Mouse (Mus musculus) CH12.LX (cell line): ENCODE results near the gene Col6a1. TPM values are rescaled to one million over a fixed set of nuclear protein-coding genes. Genes with fewer than 3 reads are reported as not detected.

Experiments used
- DNase-seq: peaks from one replicate; pipeline ENCODE4 v3.0.0-alpha.2; 2013; ENCODE audit errors: extremely low read depth
- H3K27ac ChIP-seq: 2 replicates; pipeline ENCODE4 v1.5.1; 2012; ENCODE audit warnings: low read depth, mild to moderate bottlenecking, control low read depth, moderate library complexity; ENCODE audit not compliant: insufficient read depth
- H3K27me3 ChIP-seq: replicated peaks from 2 replicates; pipeline ENCODE3; 2012; ENCODE audit warnings: inconsistent platforms
- H3K36me3 ChIP-seq, 2 experiments: replicated peaks in 1 of 2; 2 replicates each; pipeline versions ENCODE3 to v1.6.1; 2012; ENCODE audit warnings: inconsistent platforms in 1 of 2, low read length in 1 of 2, mild to moderate bottlenecking in 1 of 2, mixed read lengths in 1 of 2, moderate library complexity in 1 of 2; ENCODE audit not compliant: control insufficient read depth in 1 of 2, insufficient read depth in 1 of 2
- H3K4me1 ChIP-seq, 2 experiments: 2 replicates each; pipeline ENCODE4 v1.6.1; 2012; ENCODE audit warnings: inconsistent platforms in 1 of 2, moderate library complexity in 1 of 2; ENCODE audit not compliant: insufficient read depth in 2 of 2, control insufficient read depth in 1 of 2
- H3K4me2 ChIP-seq: 2 replicates; pipeline ENCODE4 v1.6.1; 2012; ENCODE audit warnings: low read depth, mild to moderate bottlenecking, control low read depth; ENCODE audit not compliant: poor library complexity, insufficient read depth, severe bottlenecking
- H3K4me3 ChIP-seq, 3 experiments: fragments of 150-350 bp in 1 of 3; sonication (generic) in 1 of 3; replicated peaks in 1 of 3; 2 replicates each; pipeline versions ENCODE3 to v1.5.1; 2011 to 2012; ENCODE audit warnings: low read depth in 2 of 3, low read length in 2 of 3, mild to moderate bottlenecking in 2 of 3, moderate library complexity in 2 of 3, control low read depth in 1 of 3, improper control_type of control experiment in 1 of 3, inconsistent platforms in 1 of 3, mixed read lengths in 1 of 3; ENCODE audit not compliant: poor library complexity in 1 of 3
- H3K79me2 ChIP-seq: replicated peaks from 2 replicates; pipeline ENCODE4 v1.6.1; 2012; ENCODE audit warnings: mild to moderate bottlenecking, moderate library complexity; ENCODE audit not compliant: control insufficient read depth, poor library complexity, insufficient read depth, severe bottlenecking; ENCODE audit errors: extremely low read depth
- H3K9ac ChIP-seq: 2 replicates; pipeline ENCODE4 v1.6.1; 2012; ENCODE audit warnings: low read depth, mild to moderate bottlenecking, control low read depth, moderate library complexity; ENCODE audit not compliant: insufficient read depth
- H3K9me3 ChIP-seq: replicated peaks from 2 replicates; pipeline ENCODE3; 2012; ENCODE audit warnings: low read length, inconsistent platforms, mixed read lengths
- CHD1 ChIP-seq: IDR thresholded peaks from 2 replicates; pipeline ENCODE4 v1.6.1; 2012; ENCODE audit warnings: low read depth, low read length, improper control_type of control experiment, inconsistent platforms
- CHD2 ChIP-seq: IDR thresholded peaks from 2 replicates; pipeline ENCODE4 v1.6.1; 2011; ENCODE audit warnings: low read length, improper control_type of control experiment
- CTCF ChIP-seq, 2 experiments: IDR thresholded peaks in 1 of 2; conservative IDR thresholded peaks in 1 of 2; 2 replicates each; pipeline ENCODE4 v1.5.1; 2011 to 2012; ENCODE audit warnings: low read depth in 2 of 2, low read length in 2 of 2, improper control_type of control experiment in 1 of 2, inconsistent platforms in 1 of 2, mild to moderate bottlenecking in 1 of 2, moderate library complexity in 1 of 2
- E2F4 ChIP-seq: IDR thresholded peaks from 2 replicates; pipeline ENCODE4 v1.6.1; 2011; ENCODE audit warnings: low read depth, low read length, improper control_type of control experiment; ENCODE audit not compliant: insufficient replicate concordance
- ELF1 ChIP-seq: IDR thresholded peaks from 2 replicates; pipeline ENCODE4 v1.6.1; 2014; ENCODE audit warnings: low read depth, mild to moderate bottlenecking, inconsistent platforms, low read length, improper control_type of control experiment
- EP300 ChIP-seq: IDR thresholded peaks from 2 replicates; pipeline ENCODE4 v1.6.1; 2011; ENCODE audit warnings: low read length, improper control_type of control experiment
- GABPA ChIP-seq: IDR thresholded peaks from 2 replicates; pipeline ENCODE4 v1.6.1; 2012; ENCODE audit warnings: low read depth, low read length, improper control_type of control experiment, inconsistent platforms; ENCODE audit not compliant: insufficient replicate concordance
- HCFC1 ChIP-seq: IDR thresholded peaks from 2 replicates; pipeline ENCODE4 v1.6.1; 2012; ENCODE audit warnings: low read depth, mild to moderate bottlenecking, inconsistent platforms, low read length, improper control_type of control experiment
- JUN ChIP-seq: IDR thresholded peaks from 2 replicates; pipeline ENCODE4 v1.6.1; 2011; ENCODE audit warnings: low read depth, mild to moderate bottlenecking, low read length, improper control_type of control experiment, moderate library complexity; ENCODE audit not compliant: insufficient read depth
- MYC ChIP-seq: IDR thresholded peaks from 2 replicates; pipeline ENCODE4 v1.6.1; 2011; ENCODE audit warnings: low read depth, mild to moderate bottlenecking, improper control_type of control experiment, low read length
- PAX5 ChIP-seq: IDR thresholded peaks from 2 replicates; pipeline ENCODE4 v1.6.1; 2012; ENCODE audit warnings: low read length, inconsistent platforms, mixed read lengths
- POLR2A ChIP-seq: IDR thresholded peaks from 2 replicates; pipeline ENCODE4 v1.6.1; 2011; ENCODE audit warnings: low read depth, mild to moderate bottlenecking, improper control_type of control experiment, low read length
- RAD21 ChIP-seq: IDR thresholded peaks from 2 replicates; pipeline ENCODE4 v1.6.1; 2011; ENCODE audit warnings: low read depth, mild to moderate bottlenecking, low read length, improper control_type of control experiment, moderate library complexity
- RCOR1 ChIP-seq: conservative IDR thresholded peaks from 2 replicates; pipeline ENCODE4 v1.6.1; 2012; ENCODE audit warnings: low read depth, mild to moderate bottlenecking, inconsistent platforms, low read length, improper control_type of control experiment
- SIN3A ChIP-seq: IDR thresholded peaks from 2 replicates; pipeline ENCODE4 v1.6.1; 2012; ENCODE audit warnings: low read length, improper control_type of control experiment, inconsistent platforms
- SMC3 ChIP-seq: IDR thresholded peaks from 2 replicates; pipeline ENCODE4 v1.6.1; 2011; ENCODE audit warnings: low read depth, low read length, improper control_type of control experiment
- UBTF ChIP-seq: IDR thresholded peaks from 2 replicates; pipeline ENCODE4 v1.6.1; 2012; ENCODE audit warnings: low read depth, mild to moderate bottlenecking, inconsistent platforms, low read length, improper control_type of control experiment, moderate library complexity
- USF1 ChIP-seq: IDR thresholded peaks from 2 replicates; pipeline ENCODE4 v1.6.1; 2014; ENCODE audit warnings: low read depth, mild to moderate bottlenecking, inconsistent platforms, low read length, improper control_type of control experiment
- ZC3H11A ChIP-seq: IDR thresholded peaks from 2 replicates; pipeline ENCODE4 v1.6.1; 2012; ENCODE audit warnings: low read depth, mild to moderate bottlenecking, inconsistent platforms, low read length, improper control_type of control experiment
- ZKSCAN1 ChIP-seq: IDR thresholded peaks from 2 replicates; pipeline ENCODE4 v1.6.1; 2012; ENCODE audit warnings: low read depth, inconsistent platforms, low read length, improper control_type of control experiment, borderline replicate concordance
- ZMIZ1 ChIP-seq: IDR thresholded peaks from 2 replicates; pipeline ENCODE4 v1.6.1; 2012; ENCODE audit warnings: low read depth, mild to moderate bottlenecking, inconsistent platforms, low read length, improper control_type of control experiment
- dilution Hi-C: fragments of 300-500 bp; cut with MboI; formaldehyde crosslinking; loops from 2 replicates; pipeline ENCODE4 v1.14.3; 2020; ENCODE audit warnings: low sequenced_read_pairs; ENCODE audit not compliant: extremely low pct_unique_long_range_greater_than_20kb, extremely low pct_ligation_motif_present
- in situ Hi-C: fragments of 300-500 bp; cut with MboI; formaldehyde crosslinking; loops from 3 replicates; pipeline ENCODE4 v1.14.3; 2019; ENCODE audit warnings: low sequenced_read_pairs, low pct_ligation_motif_present, low pct_unique_long_range_greater_than_20kb, mixed read lengths
- polyA plus RNA-seq: library from polyadenylated mRNA; unstranded; fragments of >175 nt; gene quantifications from 2 replicates; pipeline ENCODE4 v1.2.1, GENCODE M21; 2012; ENCODE audit warnings: low read depth; ENCODE audit not compliant: insufficient read length
- total RNA-seq, 2 experiments: library from RNA; depleted of rRNA; stranded (reverse); fragments of 300-350 nt in 1 of 2; fragments of >200 nt in 1 of 2; gene quantifications; 2 replicates each; pipeline ENCODE4 v1.2.3; 2012 to 2014

The Col6a1 gene
- total and polyA plus RNA-seq, 3 experiments: 0.21 TPM; not detected in 2

DNA sequence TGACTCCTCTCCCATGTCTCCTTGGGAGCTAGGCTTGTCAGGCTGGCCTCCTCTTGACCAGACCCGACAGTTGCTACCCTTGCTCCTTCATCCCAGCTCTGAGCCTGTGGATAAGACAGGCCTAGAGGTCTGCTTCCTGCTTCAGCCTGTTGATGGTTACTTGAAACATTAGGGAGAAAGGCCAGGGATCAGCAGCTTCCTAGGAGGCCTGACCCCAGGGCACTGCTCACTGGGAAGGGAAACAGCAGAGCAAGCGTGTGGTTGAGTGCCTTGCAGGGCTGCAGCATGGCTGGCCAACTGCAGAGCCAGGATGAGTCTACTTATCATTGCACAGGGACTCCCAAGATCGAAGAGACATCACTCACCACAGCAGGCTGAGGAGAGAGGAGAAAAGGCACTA is 13.5 kb downstream of the Col6a1 start:
- no peak for DNase-seq

DNA sequence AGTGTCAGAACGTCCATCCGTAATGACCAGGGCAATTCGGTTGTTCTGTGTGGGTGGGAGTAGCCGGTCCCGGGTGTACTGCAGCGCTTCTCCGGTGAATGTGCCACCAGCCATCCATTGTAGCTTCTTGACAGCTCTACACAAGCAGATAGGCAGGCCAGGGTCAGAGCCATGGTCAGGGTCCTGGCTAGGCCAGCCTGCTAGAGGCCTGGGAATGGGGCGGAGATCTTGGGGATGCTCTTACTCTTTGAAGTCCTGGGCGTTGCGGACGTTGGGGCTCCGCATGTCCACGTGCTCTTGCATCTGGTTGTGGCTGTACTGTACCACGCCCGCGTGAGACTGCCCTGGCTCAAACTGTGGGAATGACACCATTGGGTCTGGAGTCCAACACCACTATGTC is 14.6 kb downstream of the Col6a1 start:
- Histone ChIP-seq H3K79me2 (no peaks in the 10 kb centered on the region), H3K27me3 (peaks cover 95% of the 10 kb centered on the region), H3K27ac (no peak overlapping the region)
- DNase-seq: no peak
- TF ChIP-seq GABPA: no peak
- no peak for TF ChIP-seq ZMIZ1
- no peak for TF ChIP-seq CHD1
- TF ChIP-seq MYC: no peak
- no peak for TF ChIP-seq UBTF
- no peak for TF ChIP-seq CTCF (conservative IDR thresholded peaks at IDR 0.05 in 1 of 2, IDR thresholded peaks at IDR 0.05 in 1 of 2; ENCODE audit: low read depth in 2 of 2, low read length in 2 of 2)
- no peak for TF ChIP-seq POLR2A
- no peak for TF ChIP-seq CHD2
- no peak for TF ChIP-seq HCFC1
- TF ChIP-seq E2F4: no peak
- TF ChIP-seq RCOR1: no peak
- TF ChIP-seq SMC3: no peak
- no peak for TF ChIP-seq USF1
- no peak for TF ChIP-seq JUN
- no peak for TF ChIP-seq ZKSCAN1
- no peak for TF ChIP-seq SIN3A
- TF ChIP-seq ELF1: no peak
- no peak for TF ChIP-seq RAD21
- TF ChIP-seq ZC3H11A: no peak
- TF ChIP-seq PAX5: no peak
- TF ChIP-seq, all 38 proteins: peak for 0
- Histone ChIP-seq H3K4me1 (no peaks in the 10 kb centered on the region), H3K9me3 (no peaks in the 10 kb centered on the region), H3K9ac (no peak overlapping the region), H3K4me3 (no peak overlapping the region), H3K4me2 (no peak overlapping the region), H3K36me3 (no peaks in the 10 kb centered on the region)
- in situ Hi-C loops: no loop called here
- dilution Hi-C loops: no loop called here

More for the DNA sequence above, 13.5 kb downstream of the Col6a1 start:
- no peak overlapping the region for H3K9ac ChIP-seq
- TF ChIP-seq EP300 (no peak), CHD1 (no peak), SIN3A (no peak), POLR2A (no peak), JUN (no peak), HCFC1 (no peak), GABPA (no peak), E2F4 (no peak)
- TF ChIP-seq, all 38 proteins: peak for 0
- in situ Hi-C loops (no loop called here), dilution Hi-C loops (no loop called here)
- no peak overlapping the region for H3K4me2 ChIP-seq
- H3K4me3 ChIP-seq: no peak overlapping the region
- no peaks in the 10 kb centered on the region for H3K79me2 ChIP-seq
- no peak overlapping the region for H3K27ac ChIP-seq
- H3K9me3 ChIP-seq: no peaks in the 10 kb centered on the region
- no peaks in the 10 kb centered on the region for H3K4me1 ChIP-seq
- H3K36me3 ChIP-seq: no peaks in the 10 kb centered on the region
- H3K27me3 ChIP-seq: peaks cover 96% of the 10 kb centered on the region
